Mouse (Mus musculus) WW6 (cell line): Measurements from ENCODE around the gene Arfgef2.

ENCODE experiments used
- DNase-seq: peaks from one replicate; pipeline ENCODE4 v3.0.0-alpha.2; 2013; ENCODE audit warnings: low read depth, low spot score

The Arfgef2 gene

DNA sequence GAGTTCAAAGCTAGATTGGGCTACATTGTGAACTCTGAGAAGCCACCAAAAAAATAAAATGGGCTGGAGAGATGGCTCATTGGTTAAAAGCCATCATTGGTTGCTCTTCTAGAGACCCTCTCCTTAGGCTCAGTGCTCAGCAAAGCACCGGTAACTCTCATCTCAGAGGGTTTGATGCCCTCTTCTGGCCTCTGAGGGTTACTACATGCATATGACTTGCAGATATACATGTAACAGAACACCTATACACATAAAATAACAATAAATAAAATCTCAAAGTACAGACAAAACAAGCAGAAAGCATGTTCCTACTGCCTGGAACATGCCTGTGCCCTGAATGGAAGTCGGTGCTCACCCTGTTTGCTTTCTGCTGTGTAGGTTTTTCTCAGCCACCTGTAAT lies 51.7 kb downstream of the Arfgef2 start:
- peak; percentile 31 for DNase-seq

GRCm38 (mm10) chr2:166859214-166859613 lies 53.8 kb downstream of the Arfgef2 start:
- DNase-seq = no peak

GRCm38 (mm10) chr2:166862505-166862904 lies 57.1 kb downstream of the Arfgef2 start:
- DNase-seq = no peak

DNA sequence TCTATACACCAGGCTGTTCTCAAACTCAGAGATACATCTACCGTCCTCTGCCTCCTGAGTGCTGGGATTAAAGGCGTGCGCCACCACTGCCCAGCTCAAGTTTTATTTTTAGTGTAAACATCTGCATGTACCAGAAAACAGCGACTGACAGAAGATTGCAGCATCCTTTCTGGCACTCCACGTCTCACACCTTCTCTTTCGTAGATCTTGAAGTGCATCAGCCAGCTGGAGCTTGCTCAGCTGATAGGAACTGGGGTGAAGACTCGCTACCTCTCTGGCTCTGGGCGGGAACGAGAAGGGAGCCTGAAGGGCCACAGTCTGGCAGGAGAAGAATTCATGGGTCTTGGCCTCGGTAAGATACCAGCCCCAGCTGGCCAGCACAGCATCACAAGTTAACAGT lies 60.1 kb downstream of the Arfgef2 start:
- DNase-seq = no peak

GRCm38 (mm10) chr2:166870271-166870865 lies 65.0 kb downstream of the Arfgef2 start:
- DNase-seq = no peak

DNA sequence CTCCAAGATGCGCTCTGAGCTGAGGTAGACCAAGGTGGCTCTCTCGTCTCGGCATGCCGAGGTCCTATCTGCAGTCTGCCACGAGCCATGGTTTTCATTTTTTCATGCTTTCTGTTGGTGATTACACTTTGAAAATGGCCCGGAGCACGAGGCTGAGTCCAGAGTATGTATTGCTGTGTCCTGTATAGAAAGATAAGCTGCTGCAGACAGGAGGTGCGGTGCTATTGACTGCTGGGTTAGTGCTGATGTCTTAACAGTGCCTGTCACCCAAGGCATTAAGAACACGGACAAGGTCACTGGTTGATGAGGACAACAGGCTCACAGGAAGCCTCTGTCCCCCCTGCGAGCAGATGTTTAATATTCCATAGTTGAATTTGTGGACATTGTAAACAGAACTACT lies 65.5 kb downstream of the Arfgef2 start:
- no peak for DNase-seq

- no peak for DNase-seq
Observed at GRCm38 (mm10) chr2:166874675-166875280, 69.4 kb downstream of the Arfgef2 start.

- no peak for DNase-seq
Observed at GRCm38 (mm10) chr2:166875561-166875960, 70.2 kb downstream of the Arfgef2 start.

GRCm38 (mm10) chr2:166876331-166876730 lies 70.9 kb downstream of the Arfgef2 start:
- no peak for DNase-seq

DNA sequence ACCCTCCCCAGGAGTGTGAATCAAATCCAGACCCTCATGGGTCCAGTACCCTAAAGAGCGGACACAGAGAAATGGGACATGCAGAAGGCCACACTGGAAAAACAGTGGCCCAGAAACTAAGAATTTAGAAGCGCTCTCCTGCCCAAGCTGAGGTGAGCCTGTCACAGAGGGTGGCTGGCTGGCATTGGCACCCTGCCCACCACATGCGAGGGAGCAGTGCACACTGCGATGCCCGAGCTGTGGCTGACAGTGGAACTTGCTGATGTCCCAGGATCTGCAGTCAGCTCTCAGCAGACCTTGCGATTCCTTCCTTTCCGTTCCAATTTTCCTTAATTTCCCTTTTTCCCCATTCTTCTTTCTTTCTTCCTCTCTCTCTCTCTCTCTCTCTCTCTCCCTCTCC lies 79.7 kb downstream of the Arfgef2 start:
- no peak for DNase-seq

GRCm38 (mm10) chr2:166885619-166886018 lies 80.2 kb downstream of the Arfgef2 start:
- DNase-seq = no peak

- DNase-seq = no peak
Observed at GRCm38 (mm10) chr2:166886231-166886630, 80.8 kb downstream of the Arfgef2 start.

GRCm38 (mm10) chr2:166887816-166888215 lies 82.4 kb downstream of the Arfgef2 start:
- DNase-seq = no peak

DNA sequence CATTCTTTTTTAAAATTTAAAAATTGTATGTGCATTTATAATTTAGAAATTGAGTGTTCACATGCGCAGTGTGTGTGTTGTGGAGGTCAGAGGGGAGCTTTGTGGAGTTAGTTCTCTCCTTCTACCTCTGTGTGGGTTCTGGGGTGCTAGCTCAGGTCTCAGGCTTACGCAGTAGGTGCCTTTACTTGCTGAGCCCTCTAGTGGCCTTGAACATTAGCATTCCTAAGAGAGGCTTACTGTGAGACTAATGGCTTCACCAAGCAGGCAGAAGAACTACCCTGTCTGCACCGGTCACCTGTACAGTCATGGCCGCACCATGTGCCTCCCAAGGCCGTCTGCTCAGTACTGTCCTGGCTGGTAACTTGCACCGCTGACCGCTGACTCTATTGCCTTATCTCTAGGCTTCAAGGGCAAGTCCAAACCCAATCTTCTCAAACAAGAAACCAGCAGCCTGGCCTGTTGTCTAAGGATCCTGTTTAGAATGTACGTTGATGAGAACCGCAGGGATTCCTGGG lies 86.0 kb downstream of the Arfgef2 start:
- peak; percentile 40 for DNase-seq

GRCm38 (mm10) chr2:166892158-166892680 lies 86.8 kb downstream of the Arfgef2 start:
- no peak for DNase-seq

DNA sequence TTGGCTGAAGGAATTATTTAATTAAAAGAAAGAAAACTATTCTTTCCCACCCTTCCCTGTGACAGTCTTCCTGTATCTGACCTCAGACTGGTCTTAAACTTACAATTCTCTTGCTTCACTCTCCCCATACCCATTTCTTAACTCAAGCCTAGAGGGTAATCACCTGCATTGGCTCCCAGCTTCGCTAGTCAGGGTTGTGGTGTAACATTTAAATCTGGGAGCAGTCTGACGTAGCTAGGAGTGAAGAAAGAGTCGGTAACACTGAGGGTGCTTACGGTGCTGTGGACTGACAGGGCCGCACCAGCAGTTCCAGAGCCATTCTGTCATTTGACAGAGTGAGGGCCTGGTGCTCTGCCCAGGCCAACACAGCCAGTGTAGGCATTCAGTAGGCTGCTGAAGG lies 87.6 kb downstream of the Arfgef2 start:
- DNase-seq = no peak

GRCm38 (mm10) chr2:166896368-166896767 lies 91.0 kb downstream of the Arfgef2 start:
- DNase-seq = no peak

GRCm38 (mm10) chr2:166896974-166897373 lies 91.6 kb downstream of the Arfgef2 start:
- DNase-seq = no peak

DNA sequence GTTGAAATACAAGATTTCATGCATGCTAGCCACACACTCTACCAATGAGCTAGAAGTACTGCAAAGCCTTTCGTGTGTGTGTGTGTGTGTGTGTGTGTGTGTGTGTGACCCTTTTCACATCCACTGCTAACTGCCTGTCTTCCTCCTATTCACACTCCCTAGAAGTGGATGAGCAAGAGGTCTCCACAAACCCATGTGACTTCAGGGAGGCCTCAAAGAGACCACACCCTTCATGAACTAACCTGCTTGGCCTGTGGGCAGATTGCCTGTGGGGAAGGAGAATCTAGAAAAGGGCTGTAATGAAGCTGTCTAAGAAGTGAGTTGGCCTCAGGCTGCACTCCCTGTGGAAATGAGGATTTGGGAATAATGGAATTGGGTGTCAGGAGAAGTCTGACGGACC lies 93.8 kb downstream of the Arfgef2 start:
- no peak for DNase-seq

DNA sequence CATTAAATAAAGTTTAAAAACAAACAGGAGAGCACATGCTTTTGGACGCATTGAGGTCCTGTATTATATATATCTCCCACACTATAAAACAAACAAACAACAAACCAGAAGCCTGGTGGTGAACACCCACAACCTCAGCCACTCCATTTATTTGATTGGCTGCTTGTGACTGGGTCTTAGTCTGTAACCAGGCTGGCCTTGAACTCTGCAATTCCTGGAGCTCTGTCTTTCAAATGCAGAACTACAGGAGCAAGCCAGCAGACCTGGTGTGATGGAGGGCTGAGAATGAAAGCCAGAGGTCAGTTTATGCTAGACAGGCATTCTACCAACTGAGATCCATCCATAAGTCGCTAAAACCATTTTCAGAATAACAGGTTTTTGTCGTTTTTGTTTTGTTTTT lies 94.4 kb downstream of the Arfgef2 start:
- no peak for DNase-seq

GRCm38 (mm10) chr2:166900792-166901505 lies 95.6 kb downstream of the Arfgef2 start:
- no peak for DNase-seq

DNA sequence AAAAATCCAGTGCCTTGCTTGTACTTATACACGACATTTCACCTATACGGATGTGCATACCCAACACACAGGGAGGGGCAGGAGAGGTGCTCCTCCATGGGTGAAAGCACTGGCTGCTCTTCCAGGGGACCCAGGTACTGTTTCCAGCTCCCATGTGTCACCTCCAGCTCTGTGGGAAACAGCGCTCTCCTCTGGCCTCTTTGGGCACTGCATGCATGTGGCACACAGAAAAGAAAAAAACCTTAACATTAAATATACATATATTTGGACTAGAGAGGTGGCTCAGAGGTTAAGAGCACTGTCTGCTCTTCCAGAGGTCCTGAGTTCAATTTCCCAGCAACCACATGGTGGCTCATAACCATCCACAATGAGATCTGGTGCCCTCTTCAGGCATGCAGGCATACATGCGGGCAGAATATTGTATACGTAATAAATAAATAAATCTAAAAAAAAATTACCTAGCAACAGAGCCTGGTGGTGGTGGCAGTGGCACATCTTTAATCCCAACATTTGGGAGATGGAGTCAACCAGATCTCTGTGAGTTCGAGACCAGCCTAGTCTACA lies 98.4 kb downstream of the Arfgef2 start:
- no peak for DNase-seq
